Mouse (Mus musculus) brain, embryonic 18.5 days (tissue): ENCODE data around the gene Paqr7.

Experiments
- DNase-seq: peaks from one replicate; pipeline ENCODE4 v3.0.0-alpha.2; 2012; ENCODE audit warnings: low read depth, low spot score

Gene Paqr7

DNA sequence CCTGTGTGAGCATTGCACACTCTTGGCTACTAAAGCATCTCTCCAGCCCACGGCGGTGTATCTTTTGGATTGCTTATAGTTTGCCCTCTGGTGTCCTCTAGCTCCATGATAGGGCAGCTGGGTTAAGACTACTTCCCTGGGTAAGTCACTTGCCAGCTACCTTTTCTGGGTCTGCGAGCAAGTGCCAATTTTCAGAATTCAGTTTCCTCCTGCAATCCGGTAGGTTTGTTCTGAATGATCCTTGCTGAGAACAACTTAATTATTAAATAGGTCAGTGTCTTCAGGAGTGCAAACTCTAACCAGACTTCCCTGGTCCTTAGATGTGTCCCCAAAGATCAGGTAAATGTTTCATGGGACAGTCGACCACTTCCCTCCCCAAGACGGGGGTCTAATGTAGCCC is 4.6 kb downstream of the Paqr7 start:
- no peak for DNase-seq

DNA sequence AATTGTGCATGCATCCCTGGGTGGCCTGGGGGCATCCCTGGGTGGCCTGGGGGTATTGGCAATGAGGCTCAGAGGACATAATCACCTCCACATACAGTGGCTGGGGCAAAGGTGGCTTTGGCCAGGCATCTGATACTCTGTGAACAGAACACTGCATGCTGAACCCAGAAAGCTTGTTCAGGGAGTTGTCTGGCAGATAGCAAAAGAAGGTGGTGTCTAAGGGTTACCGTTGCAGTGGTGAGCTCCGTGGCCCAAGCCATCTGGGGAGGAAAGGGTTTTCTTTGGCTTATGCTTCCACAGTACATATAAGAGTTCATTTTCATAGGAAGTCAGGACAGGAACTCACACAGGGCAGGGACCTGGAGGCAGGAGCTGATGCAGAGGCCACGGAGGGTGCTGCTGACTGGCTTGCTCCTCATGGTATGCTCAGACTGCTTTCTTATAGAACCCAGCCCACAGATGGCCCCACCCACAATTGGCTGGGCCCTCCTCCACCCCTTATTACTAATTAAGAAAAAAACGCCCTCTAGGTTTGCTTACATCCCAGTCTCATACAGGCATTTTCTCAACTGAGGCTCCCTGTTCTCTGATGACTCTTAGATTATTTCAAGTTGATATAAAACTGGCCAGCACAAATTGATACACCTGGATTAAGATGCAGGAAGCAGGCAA is 7.3 kb downstream of the Paqr7 start:
- no peak for DNase-seq

GRCm38 (mm10) chr4:134505303-134505789 is 8.8 kb downstream of the Paqr7 start:
- DNase-seq = no peak

GRCm38 (mm10) chr4:134505966-134506594 is 9.6 kb downstream of the Paqr7 start:
- DNase-seq = no peak

GRCm38 (mm10) chr4:134506713-134507112 is 10.2 kb downstream of the Paqr7 start:
- no peak for DNase-seq

GRCm38 (mm10) chr4:134510396-134510795 is 13.9 kb downstream of the Paqr7 start:
- no peak for DNase-seq

- DNase-seq = peak; percentile 76
These were observed 14.4 kb downstream of the Paqr7 start, which contains the start of gene Aunip for GRCm38 (mm10) chr4:134510845-134511411. Aunip (plus strand) TSS chr4:134510999.

- no peak for DNase-seq
These were observed 15.2 kb downstream of the Paqr7 start for GRCm38 (mm10) chr4:134511730-134512129.

DNA sequence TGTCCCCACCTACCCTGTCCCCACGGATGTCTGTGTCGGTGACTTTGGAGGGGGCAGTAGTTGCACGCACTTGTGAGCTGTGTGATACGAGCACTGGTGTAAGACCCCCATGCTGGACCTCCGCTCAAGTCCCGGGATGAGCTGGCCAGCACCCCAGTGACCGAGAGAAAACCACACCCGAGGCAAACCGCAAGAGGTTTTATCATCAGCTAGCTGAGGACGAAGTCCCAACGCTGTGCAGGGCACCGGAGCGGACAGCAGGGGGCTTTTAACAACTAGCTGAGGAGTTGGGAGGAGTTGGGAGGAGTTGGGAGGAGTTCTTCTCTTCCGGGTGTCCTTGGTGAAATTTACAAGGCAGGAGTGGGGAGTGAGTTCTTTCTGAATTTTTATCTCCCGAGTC is 16.3 kb downstream of the Paqr7 start:
- DNase-seq = no peak

DNA sequence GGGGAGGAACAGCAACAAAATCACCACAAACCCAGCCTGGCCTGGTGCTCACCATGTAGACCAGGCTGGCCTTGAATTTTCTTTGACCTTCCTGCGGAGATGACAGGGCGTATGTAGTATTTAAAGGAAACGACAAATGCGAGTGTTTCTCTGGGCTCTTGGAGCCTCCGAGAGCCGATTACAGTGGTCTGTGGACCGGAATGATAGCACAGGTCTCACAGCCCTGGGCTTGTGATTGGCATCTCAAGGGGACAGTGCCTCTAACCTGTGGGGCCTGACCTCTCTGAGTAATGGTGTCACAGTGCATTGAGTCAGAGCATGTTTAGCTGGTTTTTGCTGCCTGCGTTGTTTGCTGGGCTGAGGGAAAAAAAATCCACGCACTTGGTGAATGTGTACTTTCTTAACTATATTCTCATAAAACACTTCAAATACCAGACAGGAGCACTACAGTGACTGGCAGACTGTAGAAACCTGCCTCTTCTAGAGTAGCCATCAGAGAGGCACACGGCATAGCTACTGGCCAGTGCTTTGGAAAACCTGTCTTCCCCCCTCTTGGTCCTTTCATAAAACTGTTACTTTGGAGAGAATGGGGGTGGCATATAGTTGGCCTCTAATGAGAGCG is 17.9 kb downstream of the Paqr7 start:
- no peak for DNase-seq

DNA sequence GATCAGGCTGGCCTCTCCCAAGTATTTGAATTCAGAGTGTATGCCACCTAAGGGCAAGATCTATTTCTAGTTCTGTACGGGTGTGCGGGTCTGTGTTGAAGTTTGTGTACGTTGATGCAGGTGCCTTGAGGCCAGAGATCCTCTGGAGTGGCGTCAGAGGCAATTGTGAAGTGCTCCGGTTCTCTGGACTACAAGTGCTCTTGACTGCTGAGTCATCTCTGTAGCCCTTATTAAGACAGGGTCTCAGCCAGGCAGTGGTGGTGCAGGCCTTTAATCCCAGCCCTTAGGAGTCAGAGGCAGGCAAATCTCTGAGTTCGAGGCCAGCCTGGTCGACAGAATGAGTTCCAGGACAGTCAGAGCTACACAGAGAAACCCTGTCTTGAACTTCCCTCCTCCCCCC is 19.1 kb downstream of the Paqr7 start:
- no peak for DNase-seq

DNA sequence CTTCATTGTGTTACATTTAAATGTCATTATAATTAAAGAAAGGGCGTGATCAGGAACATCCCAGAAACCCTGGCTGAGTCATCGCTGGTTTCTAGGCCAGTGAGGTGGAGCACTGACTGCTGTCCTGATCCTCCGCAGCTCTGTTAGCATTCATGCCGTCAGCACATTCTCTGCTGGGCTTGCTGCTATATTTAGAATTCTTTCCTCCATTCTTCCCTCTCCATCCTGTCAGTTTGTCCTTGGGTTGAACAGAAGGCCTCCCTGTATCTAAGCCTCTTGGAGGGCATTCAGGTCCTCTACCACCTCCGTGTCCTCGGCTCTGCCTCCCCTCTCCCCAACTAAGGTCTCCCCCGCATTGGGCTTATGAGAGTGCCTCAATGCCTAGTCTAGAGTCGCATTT is 20.5 kb downstream of the Paqr7 start:
- DNase-seq = no peak

DNA sequence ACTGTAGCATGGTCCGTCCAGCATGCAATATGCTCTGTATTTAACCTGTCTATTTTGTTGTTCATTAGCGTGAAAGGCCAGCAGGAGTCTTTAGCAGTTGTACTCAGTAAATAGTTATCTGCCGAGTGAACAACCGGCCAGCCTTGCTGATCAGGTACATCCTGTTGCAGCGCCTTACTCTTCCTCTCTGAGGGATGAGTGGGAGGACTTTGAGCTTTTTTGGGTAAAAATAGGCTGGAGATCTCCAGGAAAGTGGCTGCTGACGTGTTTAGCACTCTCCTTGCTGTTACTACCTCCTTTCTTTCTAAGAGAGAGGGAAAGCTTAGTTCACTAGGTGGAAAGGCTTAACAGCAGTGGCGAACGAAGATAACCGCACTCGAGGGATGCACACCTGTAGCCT is 21.2 kb downstream of the Paqr7 start:
- DNase-seq = no peak

DNA sequence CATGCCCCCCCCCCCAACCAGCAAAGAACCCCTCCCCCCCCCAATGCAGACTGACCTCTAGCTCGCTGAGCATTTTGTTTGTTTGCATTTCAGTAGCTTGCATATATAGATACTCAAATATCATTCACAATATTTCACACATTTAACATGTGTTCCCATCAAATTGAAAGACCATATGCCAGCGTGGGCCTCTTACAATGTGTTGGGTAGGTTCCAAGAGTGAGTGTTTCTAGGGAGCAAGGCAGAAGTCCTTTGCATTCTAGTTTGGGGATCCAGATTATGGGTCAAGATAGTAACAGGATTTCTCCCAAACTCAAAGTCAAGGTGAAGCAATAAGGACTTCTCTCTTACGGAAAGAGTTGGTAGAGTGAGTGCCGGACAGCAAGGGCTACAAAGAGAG is 22.0 kb downstream of the Paqr7 start:
- DNase-seq = no peak

- DNase-seq = no peak
These were observed 22.8 kb downstream of the Paqr7 start for GRCm38 (mm10) chr4:134519281-134519680.

GRCm38 (mm10) chr4:134523447-134523846 is 26.9 kb downstream of the Paqr7 start:
- DNase-seq = no peak

GRCm38 (mm10) chr4:134525806-134526205 is 29.3 kb downstream of the Paqr7 start:
- DNase-seq = no peak

DNA sequence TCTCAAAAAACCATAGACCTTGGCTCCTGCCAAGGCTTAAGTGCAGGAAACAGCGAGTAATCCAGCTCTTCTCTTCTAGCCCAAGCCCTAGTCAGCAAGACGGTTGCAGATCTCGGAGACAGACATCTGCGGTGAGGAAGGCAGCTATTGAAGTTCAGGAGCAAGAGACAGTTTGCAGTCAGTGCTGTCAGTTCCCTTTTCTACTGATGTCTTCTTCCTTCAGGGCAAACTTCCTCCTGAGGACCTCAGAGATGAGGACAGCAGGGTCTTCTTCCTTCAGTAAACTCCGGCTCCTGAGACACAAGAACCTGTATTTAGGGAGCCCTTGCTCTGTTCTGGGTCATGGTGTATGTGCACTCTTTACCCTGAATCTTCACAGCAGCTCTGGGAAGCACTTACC is 29.7 kb downstream of the Paqr7 start:
- DNase-seq = no peak

- DNase-seq = no peak
These were observed 36.4 kb downstream of the Paqr7 start for GRCm38 (mm10) chr4:134532928-134533327.

DNA sequence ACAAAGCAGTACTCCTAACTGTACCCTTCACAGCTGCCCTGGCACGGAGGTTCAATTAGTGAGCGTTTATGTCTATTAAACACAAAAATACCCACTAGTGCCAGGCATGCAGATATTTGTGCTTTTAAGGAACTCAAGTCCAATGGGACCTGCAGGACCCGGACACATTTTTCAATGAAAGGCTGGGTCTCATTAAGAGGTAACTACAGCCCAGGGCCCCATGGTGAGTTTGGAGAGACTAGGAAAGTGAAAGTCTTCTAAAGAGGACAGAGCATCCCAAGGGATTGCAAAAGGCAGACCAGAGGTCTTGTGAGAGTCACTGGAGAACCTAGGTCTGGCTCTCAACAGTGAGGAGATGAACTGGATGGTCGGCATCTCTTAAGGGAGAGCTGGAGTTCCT is 36.9 kb downstream of the Paqr7 start:
- DNase-seq = no peak

DNA sequence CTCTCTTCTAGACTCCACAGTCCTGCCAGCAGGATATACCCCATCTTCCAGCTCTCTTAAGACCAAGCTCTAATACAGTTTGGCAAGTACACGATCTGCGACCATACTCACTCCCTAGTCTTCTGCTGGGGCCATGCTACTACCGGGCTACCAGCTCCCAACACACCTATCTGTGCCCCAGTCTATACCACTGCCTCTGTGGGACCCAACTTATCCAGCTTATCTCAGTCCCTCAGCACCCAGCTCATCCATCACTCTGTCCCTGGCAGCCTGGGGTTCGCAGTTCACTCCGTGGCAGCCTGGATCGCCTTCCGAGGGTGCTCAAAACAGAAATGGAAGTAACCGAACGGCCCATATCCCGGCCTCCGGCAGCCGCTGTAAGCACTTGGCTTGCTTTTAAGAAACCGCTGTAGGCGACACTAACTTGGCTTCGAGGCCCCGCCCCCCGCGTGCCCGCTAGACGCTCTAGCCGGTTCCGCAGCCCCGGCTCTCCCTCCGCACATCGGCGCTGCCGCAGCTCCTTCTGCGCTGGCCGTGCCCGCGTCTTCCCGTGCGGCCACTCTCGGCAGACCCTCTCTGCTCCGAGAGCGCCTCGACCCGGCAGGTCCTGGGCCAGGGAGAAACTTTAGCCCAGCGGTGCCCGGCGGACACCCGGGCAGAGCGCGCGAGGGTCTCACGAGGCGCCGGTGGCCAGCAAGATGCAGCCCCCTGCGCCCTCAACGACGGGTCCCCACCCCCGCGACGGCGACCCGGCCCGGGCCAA is 37.8 kb downstream of the Paqr7 start:
- DNase-seq = no peak
